Mouse (Mus musculus) left cerebral cortex, postnatal 25 days (tissue): ENCODE results near the gene Olfr1467. TPM values are rescaled to one million over a fixed set of nuclear protein-coding genes. Genes with fewer than 3 reads are reported as not detected.

ENCODE experiments used
- DNase-seq, 2 experiments: peaks; one replicate each; pipeline ENCODE4 v3.0.0; 2022; ENCODE audit warnings: low spot score in 2 of 2, mixed read lengths in 1 of 2
- intact Hi-C: fragments of 180-260 bp; cut with DNase I; formaldehyde crosslinking; loops from one replicate; pipeline ENCODE4 v1.15.1; 2025
- total RNA-seq, 2 experiments: library from RNA; stranded (reverse); gene quantifications; 2 replicates each; pipeline ENCODE4 v1.2.3; 2021

Olfr1467 gene
- total RNA-seq, result not detected

- intact Hi-C loops, result no loop called here
Observed at GRCm38 (mm10) chr19:13361936-13362335, at the start of gene Olfr1467. TSS of gene Olfr1467 (plus strand) at chr19:13362236.

GRCm38 (mm10) chr19:13315441-13315840 is 46.6 kb upstream of the Olfr1467 start, which contains the start of gene Olfr1465:
TSS of gene Olfr1465 (minus strand) at chr19:13315541.
- intact Hi-C loops, result loop anchor here (2.0 kb wide), 1 partner anchor 33 kb away; no protein-coding TSS in a partner anchor

More at GRCm38 (mm10) chr19:13361936-13362335, at the start of gene Olfr1467:
- no peak for DNase-seq

GRCm38 (mm10) chr19:13338562-13338961 is 23.5 kb upstream of the Olfr1467 start, which contains the start of gene Olfr1466:
TSS of gene Olfr1466 (plus strand) at chr19:13338862.
- intact Hi-C loops, result no loop called here

More at GRCm38 (mm10) chr19:13315441-13315840, 46.6 kb upstream of the Olfr1467 start, which contains the start of gene Olfr1465:
- no peak for DNase-seq

DNA sequence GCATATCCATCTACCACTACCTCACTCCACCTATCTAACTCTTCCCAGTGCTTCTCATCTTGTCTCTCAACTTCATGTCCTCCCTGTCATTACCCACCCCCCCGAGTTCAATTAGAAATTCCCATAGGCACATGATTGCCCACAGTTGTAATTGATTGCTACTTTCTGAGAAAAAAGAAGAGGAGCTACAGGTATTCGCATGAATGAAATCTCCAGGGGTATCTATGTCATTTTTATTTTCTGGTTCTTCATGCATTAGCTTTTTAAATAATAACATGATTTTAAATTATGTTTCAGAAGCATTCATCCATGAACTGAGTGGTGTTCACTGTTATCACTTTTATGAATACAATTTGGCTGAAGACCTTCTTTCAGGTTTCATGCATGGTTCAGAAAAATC is 45.5 kb downstream of the Olfr1467 start, which contains the start of gene Olfr1469:
TSS of gene Olfr1469 (plus strand) at position 301 of the 400 bp plus-strand sequence.
- intact Hi-C loops, result no loop called here
- DNase-seq, result no peak

More at GRCm38 (mm10) chr19:13338562-13338961, 23.5 kb upstream of the Olfr1467 start, which contains the start of gene Olfr1466:
- no peak for DNase-seq

Other genes starting within 250 kb of the Olfr1467 start
- gene Olfr1459, start 212.7 kb upstream of the Olfr1467 start, total RNA-seq, result under 1 TPM; 0.05 to 0.21 TPM
- not detected for gene Olfr1461, start 199.2 kb upstream of the Olfr1467 start, total RNA-seq
- not detected for gene Olfr1462, start 176.5 kb upstream of the Olfr1467 start, total RNA-seq
- not detected for gene Olfr1463, start 130.9 kb upstream of the Olfr1467 start, total RNA-seq
- not detected for gene Olfr1465, start 46.7 kb upstream of the Olfr1467 start, total RNA-seq
- not detected for gene Olfr1466, start 23.4 kb upstream of the Olfr1467 start, total RNA-seq
- gene Olfr1469, start 45.6 kb downstream of the Olfr1467 start, total RNA-seq, result not detected
- gene Olfr1471, start 81.2 kb downstream of the Olfr1467 start, total RNA-seq, result not detected
- not detected for gene Olfr1472, start 93.8 kb downstream of the Olfr1467 start, total RNA-seq
- gene Olfr1474, start 107.3 kb downstream of the Olfr1467 start, total RNA-seq, result not detected
- not detected for gene Olfr1475, start 118.0 kb downstream of the Olfr1467 start, total RNA-seq
- gene Olfr1477, start 138.3 kb downstream of the Olfr1467 start, total RNA-seq, result not detected
- not detected for gene Olfr1480, start 165.7 kb downstream of the Olfr1467 start, total RNA-seq
- gene Olfr1484, start 221.3 kb downstream of the Olfr1467 start, total RNA-seq, result not detected